Mouse (Mus musculus): ENCODE measurements around the gene Tmtc2. TPM values are rescaled to one million over a fixed set of nuclear protein-coding genes. Genes with fewer than 3 reads are reported as not detected.
A peak's percentile ranks its signal among the peaks of the same experiment; 100 is the strongest.

Gene Tmtc2
- polyA plus RNA-seq, 1 experiment from 2014 or later, result 0.76 TPM

- no peak for ATAC-seq (ENCODE audit: low read depth)
- Histone ChIP-seq H3K36me3 (ENCODE audit: control insufficient read depth, insufficient read depth) (no peaks in the 10 kb centered on the region), H3K4me3 (ENCODE audit: low read depth, low read length) (no peak overlapping the region), H3K4me1 (ENCODE audit: control insufficient read depth, low read depth, low read length) (no peaks in the 10 kb centered on the region), H3K9me3 (replicated peaks; ENCODE audit: control insufficient read depth, low read length) (no peaks in the 10 kb centered on the region), H3K9ac (ENCODE audit: low read depth, low read length) (no peak overlapping the region), H3K4me2 (ENCODE audit: low read depth, low read length) (no peak overlapping the region), H3K27ac (ENCODE audit: low read length) (no peak overlapping the region), H3K27me3 (ENCODE audit: control insufficient read depth, insufficient read depth, low read depth, low read length) (no peaks in the 10 kb centered on the region)
Observed at GRCm38 (mm10) chr10:105535848-105536247, 38.4 kb downstream of the Tmtc2 start.

GRCm38 (mm10) chr10:105532747-105533146 lies 41.5 kb downstream of the Tmtc2 start:
- no peak overlapping the region for H3K27ac ChIP-seq (ENCODE audit: low read length)
- no peaks in the 10 kb centered on the region for H3K36me3 ChIP-seq (ENCODE audit: control insufficient read depth, insufficient read depth)
- no peak for ATAC-seq (ENCODE audit: low read depth)
- H3K27me3 ChIP-seq (ENCODE audit: control insufficient read depth, insufficient read depth, low read depth, low read length), result no peaks in the 10 kb centered on the region
- no peaks in the 10 kb centered on the region for H3K9me3 ChIP-seq (replicated peaks; ENCODE audit: control insufficient read depth, low read length)
- H3K4me1 ChIP-seq (ENCODE audit: control insufficient read depth, low read depth, low read length), result no peaks in the 10 kb centered on the region
- WGBS (ENCODE audit: insufficient replicate concordance), result 59% methylated on average over 7 of the region's 7 CpGs
- H3K4me3 ChIP-seq (ENCODE audit: low read depth, low read length), result no peak overlapping the region
- no peak overlapping the region for H3K4me2 ChIP-seq (ENCODE audit: low read depth, low read length)
- no peak overlapping the region for H3K9ac ChIP-seq (ENCODE audit: low read depth, low read length)

GRCm38 (mm10) chr10:105532019-105532525 lies 42.2 kb downstream of the Tmtc2 start:
- Histone ChIP-seq H3K36me3 (ENCODE audit: control insufficient read depth, insufficient read depth) (no peaks in the 10 kb centered on the region), H3K4me2 (ENCODE audit: low read depth, low read length) (no peak overlapping the region), H3K4me3 (ENCODE audit: low read depth, low read length) (no peak overlapping the region), H3K27me3 (ENCODE audit: control insufficient read depth, insufficient read depth, low read depth, low read length) (no peaks in the 10 kb centered on the region), H3K27ac (ENCODE audit: low read length) (no peak overlapping the region), H3K9me3 (replicated peaks; ENCODE audit: control insufficient read depth, low read length) (no peaks in the 10 kb centered on the region), H3K4me1 (ENCODE audit: control insufficient read depth, low read depth, low read length) (no peaks in the 10 kb centered on the region), H3K9ac (ENCODE audit: low read depth, low read length) (no peak overlapping the region)
- WGBS (ENCODE audit: insufficient replicate concordance), result 61% methylated on average over 5 of the region's 5 CpGs
- no peak for ATAC-seq (ENCODE audit: low read depth)

- H3K9ac ChIP-seq (ENCODE audit: low read depth, low read length), result no peak overlapping the region
- no peaks in the 10 kb centered on the region for H3K27me3 ChIP-seq (ENCODE audit: control insufficient read depth, insufficient read depth, low read depth, low read length)
- no peaks in the 10 kb centered on the region for H3K4me1 ChIP-seq (ENCODE audit: control insufficient read depth, low read depth, low read length)
- H3K36me3 ChIP-seq (ENCODE audit: control insufficient read depth, insufficient read depth), result no peaks in the 10 kb centered on the region
- peak; percentile 47; the same call in 1 of the 2 replicates for ATAC-seq (ENCODE audit: low read depth)
- H3K4me3 ChIP-seq (ENCODE audit: low read depth, low read length), result no peak overlapping the region
- H3K27ac ChIP-seq (ENCODE audit: low read length), result no peak overlapping the region
- 46% methylated on average over 9 of the region's 9 CpGs for WGBS (ENCODE audit: insufficient replicate concordance)
- no peak overlapping the region for H3K4me2 ChIP-seq (ENCODE audit: low read depth, low read length)
- H3K9me3 ChIP-seq (replicated peaks; ENCODE audit: control insufficient read depth, low read length), result no peaks in the 10 kb centered on the region
Observed at GRCm38 (mm10) chr10:105531080-105531894, 43.0 kb downstream of the Tmtc2 start.

- Histone ChIP-seq H3K9ac (ENCODE audit: low read depth, low read length) (no peak overlapping the region), H3K4me3 (ENCODE audit: low read depth, low read length) (no peak overlapping the region), H3K27ac (ENCODE audit: low read length) (no peak overlapping the region), H3K4me2 (ENCODE audit: low read depth, low read length) (no peak overlapping the region), H3K36me3 (ENCODE audit: control insufficient read depth, insufficient read depth) (no peaks in the 10 kb centered on the region), H3K4me1 (ENCODE audit: control insufficient read depth, low read depth, low read length) (no peaks in the 10 kb centered on the region), H3K27me3 (ENCODE audit: control insufficient read depth, insufficient read depth, low read depth, low read length) (no peaks in the 10 kb centered on the region), H3K9me3 (replicated peaks; ENCODE audit: control insufficient read depth, low read length) (no peaks in the 10 kb centered on the region)
- no peak for ATAC-seq (ENCODE audit: low read depth)
- 12% methylated on average over 8 of the region's 8 CpGs for WGBS (ENCODE audit: insufficient replicate concordance)
Observed at GRCm38 (mm10) chr10:105523405-105524088, 50.7 kb downstream of the Tmtc2 start.

- ATAC-seq (ENCODE audit: low read depth), result no peak
- H3K27ac ChIP-seq (ENCODE audit: low read length), result no peak overlapping the region
Observed at GRCm38 (mm10) chr10:105522431-105522830, 51.8 kb downstream of the Tmtc2 start.

GRCm38 (mm10) chr10:105519154-105519806 lies 55.0 kb downstream of the Tmtc2 start:
- H3K4me1 ChIP-seq (ENCODE audit: control insufficient read depth, low read depth, low read length), result no peaks in the 10 kb centered on the region
- no peak overlapping the region for H3K27ac ChIP-seq (ENCODE audit: low read length)
- H3K9ac ChIP-seq (ENCODE audit: low read depth, low read length), result no peak overlapping the region
- no peaks in the 10 kb centered on the region for H3K9me3 ChIP-seq (replicated peaks; ENCODE audit: control insufficient read depth, low read length)
- no peak for ATAC-seq (ENCODE audit: low read depth)
- no peak overlapping the region for H3K4me3 ChIP-seq (ENCODE audit: low read depth, low read length)
- no peaks in the 10 kb centered on the region for H3K36me3 ChIP-seq (ENCODE audit: control insufficient read depth, insufficient read depth)
- no peaks in the 10 kb centered on the region for H3K27me3 ChIP-seq (ENCODE audit: control insufficient read depth, insufficient read depth, low read depth, low read length)
- WGBS (ENCODE audit: insufficient replicate concordance), result 73% methylated on average over 6 of the region's 6 CpGs
- H3K4me2 ChIP-seq (ENCODE audit: low read depth, low read length), result no peak overlapping the region

More at GRCm38 (mm10) chr10:105522431-105522830, 51.8 kb downstream of the Tmtc2 start:
- Histone ChIP-seq H3K4me1 (ENCODE audit: control insufficient read depth, low read depth, low read length) (no peaks in the 10 kb centered on the region), H3K4me2 (ENCODE audit: low read depth, low read length) (no peak overlapping the region), H3K4me3 (ENCODE audit: low read depth, low read length) (no peak overlapping the region), H3K36me3 (ENCODE audit: control insufficient read depth, insufficient read depth) (no peaks in the 10 kb centered on the region), H3K27me3 (ENCODE audit: control insufficient read depth, insufficient read depth, low read depth, low read length) (no peaks in the 10 kb centered on the region), H3K9ac (ENCODE audit: low read depth, low read length) (no peak overlapping the region), H3K9me3 (replicated peaks; ENCODE audit: control insufficient read depth, low read length) (no peaks in the 10 kb centered on the region)
- WGBS (ENCODE audit: insufficient replicate concordance), result 60% methylated on average over 7 of the region's 7 CpGs

- 78% methylated on average over 9 of the region's 9 CpGs for WGBS (ENCODE audit: insufficient replicate concordance)
- Histone ChIP-seq H3K36me3 (ENCODE audit: control insufficient read depth, insufficient read depth) (no peaks in the 10 kb centered on the region), H3K4me3 (ENCODE audit: low read depth, low read length) (no peak overlapping the region), H3K4me2 (ENCODE audit: low read depth, low read length) (no peak overlapping the region), H3K27ac (ENCODE audit: low read length) (no peak overlapping the region), H3K4me1 (ENCODE audit: control insufficient read depth, low read depth, low read length) (no peaks in the 10 kb centered on the region), H3K9me3 (replicated peaks; ENCODE audit: control insufficient read depth, low read length) (no peaks in the 10 kb centered on the region), H3K27me3 (ENCODE audit: control insufficient read depth, insufficient read depth, low read depth, low read length) (no peaks in the 10 kb centered on the region), H3K9ac (ENCODE audit: low read depth, low read length) (no peak overlapping the region)
- ATAC-seq (ENCODE audit: low read depth), result no peak
Observed at GRCm38 (mm10) chr10:105518144-105518543, 56.1 kb downstream of the Tmtc2 start.
